Mouse (Mus musculus) forebrain, embryonic 12.5 days (tissue): Measurements from ENCODE around the gene Mctp1. TPM values are rescaled to one million over a fixed set of nuclear protein-coding genes. Genes with fewer than 3 reads are reported as not detected.
A peak's percentile ranks its signal among the peaks of the same experiment; 100 is the strongest.
"Not testable (repeated sequence)": the region's sequence is repeated elsewhere in the genome, so short reads cannot be mapped to it uniquely, and the experiment has no call there.

Source experiments
- ATAC-seq: fragments of 200-750 bp; cut with Nextera tagmentation; 2 replicates; pipeline ENCODE4 v1.8.0; 2017; ENCODE audit warnings: moderate TSS enrichment; ENCODE audit not compliant: low FRiP score
- H3K27ac ChIP-seq: fragments of 300-500 bp; sonication (generic); 2 replicates; pipeline ENCODE4 v1.5.1; 2016; ENCODE audit warnings: mild to moderate bottlenecking
- H3K27me3 ChIP-seq: fragments of 300-500 bp; sonication (generic); 2 replicates; pipeline ENCODE4 v1.6.1; 2016; ENCODE audit warnings: mild to moderate bottlenecking
- H3K36me3 ChIP-seq: fragments of 300-500 bp; sonication (generic); replicated peaks from 2 replicates; pipeline ENCODE4 v1.6.1; 2016; ENCODE audit warnings: mild to moderate bottlenecking
- H3K4me1 ChIP-seq: fragments of 300-500 bp; sonication (generic); 2 replicates; pipeline ENCODE4 v1.6.1; 2016
- H3K4me2 ChIP-seq: fragments of 300-500 bp; sonication (generic); 2 replicates; pipeline ENCODE4 v1.6.1; 2016; ENCODE audit warnings: mild to moderate bottlenecking, moderate library complexity
- H3K4me3 ChIP-seq: fragments of 300-500 bp; sonication (generic); replicated peaks from 2 replicates; pipeline ENCODE4 v1.5.1; 2016; ENCODE audit warnings: mild to moderate bottlenecking
- H3K9ac ChIP-seq: fragments of 300-500 bp; sonication (generic); 2 replicates; pipeline ENCODE4 v1.6.1; 2016; ENCODE audit warnings: mild to moderate bottlenecking
- H3K9me3 ChIP-seq: fragments of 300-500 bp; sonication (generic); 2 replicates; pipeline ENCODE4 v1.6.1; 2016
- WGBS: fragments of 180-500 bp; shearing (Covaris S2); methylation state at CpG from one replicate; pipeline ENCODE4 v1.1.7; 2016; 5-methylcytosine and 5-hydroxymethylcytosine counted together
- polyA plus RNA-seq: library from polyadenylated mRNA; unstranded; fragments of >200 nt; fragmentation: Nextera tagmentation; extraction: Ambion mirVana; gene quantifications from 2 replicates; pipeline ENCODE4 v1.2.1, GENCODE M21; 2016

Mctp1 gene
- polyA plus RNA-seq, 1 experiment from 2014 or later, result 5.6 TPM

GRCm38 (mm10) chr13:76579414-76579813, 195.1 kb downstream of the Mctp1 start:
- H3K4me2 ChIP-seq, result no peak overlapping the region
- no peak overlapping the region for H3K27ac ChIP-seq
- no peaks in the 10 kb centered on the region for H3K36me3 ChIP-seq
- ATAC-seq, result no peak
- 50% methylated on average over 5 of the region's 5 CpGs for WGBS
- no peaks in the 10 kb centered on the region for H3K4me1 ChIP-seq
- H3K9me3 ChIP-seq, result no peaks in the 10 kb centered on the region
- no peaks in the 10 kb centered on the region for H3K27me3 ChIP-seq
- H3K9ac ChIP-seq, result no peak overlapping the region
- no peak overlapping the region for H3K4me3 ChIP-seq

GRCm38 (mm10) chr13:76585447-76585846, 201.1 kb downstream of the Mctp1 start:
- H3K9ac ChIP-seq, result no peak overlapping the region
- no peak overlapping the region for H3K4me2 ChIP-seq
- no peak for ATAC-seq
- no peak overlapping the region for H3K27ac ChIP-seq
- no peaks in the 10 kb centered on the region for H3K9me3 ChIP-seq
- H3K27me3 ChIP-seq, result no peaks in the 10 kb centered on the region
- WGBS, result 82% methylated on average over 3 of the region's 3 CpGs
- H3K36me3 ChIP-seq, result no peaks in the 10 kb centered on the region
- H3K4me1 ChIP-seq, result no peaks in the 10 kb centered on the region
- no peak overlapping the region for H3K4me3 ChIP-seq

- H3K9ac ChIP-seq, H3K36me3 ChIP-seq, H3K4me1 ChIP-seq, H3K4me2 ChIP-seq, H3K9me3 ChIP-seq, H3K27me3 ChIP-seq, H3K27ac ChIP-seq, H3K4me3 ChIP-seq: not testable (repeated sequence)
- WGBS, result 89% methylated on average over 11 of the region's 11 CpGs
- peak; percentile 68; the same call in 1 of the 2 replicates for ATAC-seq
Measured at GRCm38 (mm10) chr13:76590709-76591108, 206.4 kb downstream of the Mctp1 start.

GRCm38 (mm10) chr13:76591189-76591588, 206.9 kb downstream of the Mctp1 start:
- Histone ChIP-seq H3K9ac (no peak overlapping the region), H3K9me3 (no peaks in the 10 kb centered on the region), H3K4me1 (no peaks in the 10 kb centered on the region), H3K27me3 (no peaks in the 10 kb centered on the region), H3K4me3 (no peak overlapping the region), H3K4me2 (no peak overlapping the region), H3K36me3 (no peaks in the 10 kb centered on the region), H3K27ac (no peak overlapping the region)
- ATAC-seq, result no peak

- WGBS, result 88% methylated on average over 1 of the region's 1 CpGs
- ATAC-seq, result no peak
Measured at GRCm38 (mm10) chr13:76591692-76592091, 207.4 kb downstream of the Mctp1 start.

GRCm38 (mm10) chr13:76592908-76593307, 208.6 kb downstream of the Mctp1 start:
- Histone ChIP-seq H3K36me3 (no peaks in the 10 kb centered on the region), H3K4me2 (no peak overlapping the region), H3K4me1 (no peaks in the 10 kb centered on the region), H3K9ac (no peak overlapping the region), H3K27ac (no peak overlapping the region), H3K9me3 (no peaks in the 10 kb centered on the region), H3K27me3 (no peaks in the 10 kb centered on the region), H3K4me3 (no peak overlapping the region)
- ATAC-seq, result no peak
- WGBS, result 89% methylated on average over 2 of the region's 2 CpGs

More at GRCm38 (mm10) chr13:76591692-76592091, 207.4 kb downstream of the Mctp1 start:
- Histone ChIP-seq H3K36me3 (no peaks in the 10 kb centered on the region), H3K9ac (no peak overlapping the region), H3K4me2 (no peak overlapping the region), H3K27me3 (no peaks in the 10 kb centered on the region), H3K4me1 (no peaks in the 10 kb centered on the region), H3K4me3 (no peak overlapping the region), H3K9me3 (no peaks in the 10 kb centered on the region), H3K27ac (no peak overlapping the region)

- ATAC-seq, result no peak
- Histone ChIP-seq H3K27me3 (no peaks in the 10 kb centered on the region), H3K27ac (no peak overlapping the region), H3K4me2 (no peak overlapping the region), H3K4me1 (no peaks in the 10 kb centered on the region), H3K36me3 (no peaks in the 10 kb centered on the region), H3K9ac (no peak overlapping the region), H3K9me3 (no peaks in the 10 kb centered on the region), H3K4me3 (no peak overlapping the region)
- 84% methylated on average over 7 of the region's 7 CpGs for WGBS
Measured at GRCm38 (mm10) chr13:76597005-76597404, 212.7 kb downstream of the Mctp1 start.

GRCm38 (mm10) chr13:76609425-76609824, 225.1 kb downstream of the Mctp1 start:
- Histone ChIP-seq H3K4me3 (no peak overlapping the region), H3K9me3 (no peaks in the 10 kb centered on the region), H3K4me2 (no peak overlapping the region), H3K9ac (no peak overlapping the region), H3K36me3 (no peaks in the 10 kb centered on the region), H3K4me1 (no peaks in the 10 kb centered on the region), H3K27ac (no peak overlapping the region), H3K27me3 (no peaks in the 10 kb centered on the region)
- ATAC-seq, result no peak

GRCm38 (mm10) chr13:76611499-76611898, 227.2 kb downstream of the Mctp1 start:
- no peaks in the 10 kb centered on the region for H3K9me3 ChIP-seq
- H3K9ac ChIP-seq, result no peak overlapping the region
- no peak for ATAC-seq
- no peaks in the 10 kb centered on the region for H3K36me3 ChIP-seq
- H3K27me3 ChIP-seq, result no peaks in the 10 kb centered on the region
- H3K4me3 ChIP-seq, result no peak overlapping the region
- 70% methylated on average over 2 of the region's 2 CpGs for WGBS
- H3K27ac ChIP-seq, result no peak overlapping the region
- no peaks in the 10 kb centered on the region for H3K4me1 ChIP-seq
- no peak overlapping the region for H3K4me2 ChIP-seq

- Histone ChIP-seq H3K36me3 (no peaks in the 10 kb centered on the region), H3K9me3 (no peaks in the 10 kb centered on the region), H3K27ac (no peak overlapping the region), H3K4me2 (no peak overlapping the region), H3K4me1 (no peaks in the 10 kb centered on the region), H3K4me3 (no peak overlapping the region), H3K9ac (no peak overlapping the region), H3K27me3 (no peaks in the 10 kb centered on the region)
- ATAC-seq, result no peak
Measured at GRCm38 (mm10) chr13:76620111-76620510, 235.8 kb downstream of the Mctp1 start.

- no peak for ATAC-seq
- Histone ChIP-seq H3K4me2 (no peak overlapping the region), H3K9me3 (no peaks in the 10 kb centered on the region), H3K4me3 (no peak overlapping the region), H3K4me1 (no peaks in the 10 kb centered on the region), H3K27ac (no peak overlapping the region), H3K36me3 (no peaks in the 10 kb centered on the region), H3K27me3 (no peaks in the 10 kb centered on the region), H3K9ac (no peak overlapping the region)
- WGBS, result 50% methylated on average over 1 of the region's 1 CpGs
Measured at GRCm38 (mm10) chr13:76620525-76620924, 236.2 kb downstream of the Mctp1 start.

GRCm38 (mm10) chr13:76633707-76634106, 249.4 kb downstream of the Mctp1 start:
- Histone ChIP-seq H3K27me3 (no peaks in the 10 kb centered on the region), H3K4me3 (no peak overlapping the region), H3K36me3 (no peaks in the 10 kb centered on the region), H3K27ac (no peak overlapping the region), H3K9ac (no peak overlapping the region), H3K4me2 (no peak overlapping the region), H3K4me1 (no peaks in the 10 kb centered on the region), H3K9me3 (no peaks in the 10 kb centered on the region)
- WGBS, result 82% methylated on average over 1 of the region's 1 CpGs
- no peak for ATAC-seq

GRCm38 (mm10) chr13:76638282-76638681, 253.9 kb downstream of the Mctp1 start:
- no peaks in the 10 kb centered on the region for H3K27me3 ChIP-seq
- no peak overlapping the region for H3K27ac ChIP-seq
- WGBS, result 95% methylated on average over 2 of the region's 2 CpGs
- no peaks in the 10 kb centered on the region for H3K4me1 ChIP-seq
- H3K4me2 ChIP-seq, result no peak overlapping the region
- H3K9me3 ChIP-seq, result no peaks in the 10 kb centered on the region
- H3K36me3 ChIP-seq, result no peaks in the 10 kb centered on the region
- no peak for ATAC-seq
- H3K4me3 ChIP-seq, result no peak overlapping the region
- no peak overlapping the region for H3K9ac ChIP-seq

- no peak overlapping the region for H3K4me3 ChIP-seq
- H3K27me3 ChIP-seq, result no peaks in the 10 kb centered on the region
- no peaks in the 10 kb centered on the region for H3K4me1 ChIP-seq
- H3K36me3 ChIP-seq, result no peaks in the 10 kb centered on the region
- no peak overlapping the region for H3K4me2 ChIP-seq
- no peak overlapping the region for H3K9ac ChIP-seq
- no peak overlapping the region for H3K27ac ChIP-seq
- no peaks in the 10 kb centered on the region for H3K9me3 ChIP-seq
- ATAC-seq, result no peak
Measured at GRCm38 (mm10) chr13:76659523-76659922, 275.2 kb downstream of the Mctp1 start.
